Mouse (Mus musculus) midbrain, embryonic 15.5 days (tissue): ENCODE data around the gene Zbtb25. TPM values are rescaled to one million over a fixed set of nuclear protein-coding genes. Genes with fewer than 3 reads are reported as not detected.

ENCODE experiments used
- ATAC-seq: fragments of 200-750 bp; cut with Nextera tagmentation; replicated peaks from 2 replicates; pipeline ENCODE4 v1.8.0; 2017; ENCODE audit warnings: moderate TSS enrichment
- H3K27ac ChIP-seq: fragments of 300-500 bp; sonication (generic); 2 replicates; pipeline ENCODE4 v1.5.1; 2015; ENCODE audit warnings: mild to moderate bottlenecking, inconsistent platforms
- H3K27me3 ChIP-seq: fragments of 300-500 bp; sonication (generic); replicated peaks from 2 replicates; pipeline ENCODE4 v1.6.1; 2015; ENCODE audit warnings: inconsistent platforms
- H3K36me3 ChIP-seq: fragments of 300-500 bp; sonication (generic); replicated peaks from 2 replicates; pipeline ENCODE4 v1.6.1; 2015; ENCODE audit warnings: inconsistent platforms
- H3K4me1 ChIP-seq: fragments of 300-500 bp; sonication (generic); 2 replicates; pipeline ENCODE4 v1.6.1; 2015; ENCODE audit warnings: inconsistent platforms
- H3K4me2 ChIP-seq: fragments of 300-500 bp; sonication (generic); 2 replicates; pipeline ENCODE4 v1.6.1; 2015; ENCODE audit warnings: inconsistent platforms, mild to moderate bottlenecking, moderate library complexity
- H3K4me3 ChIP-seq: fragments of 300-500 bp; sonication (generic); 2 replicates; pipeline ENCODE4 v1.5.1; 2015; ENCODE audit warnings: mild to moderate bottlenecking, inconsistent platforms
- H3K9ac ChIP-seq: fragments of 300-500 bp; sonication (generic); 2 replicates; pipeline ENCODE4 v1.6.1; 2015; ENCODE audit warnings: mild to moderate bottlenecking, inconsistent platforms
- H3K9me3 ChIP-seq: fragments of 300-500 bp; sonication (generic); 2 replicates; pipeline ENCODE4 v1.6.1; 2016; ENCODE audit warnings: inconsistent platforms
- WGBS: fragments of 180-500 bp; shearing (Covaris S2); methylation state at CpG from one replicate; pipeline ENCODE4 v1.1.7; 2015; ENCODE audit warnings: mixed read lengths; 5-methylcytosine and 5-hydroxymethylcytosine counted together
- polyA plus RNA-seq: library from polyadenylated mRNA; unstranded; fragments of >200 nt; fragmentation: Nextera tagmentation; extraction: Ambion mirVana; gene quantifications from 2 replicates; pipeline ENCODE4 v1.2.1, GENCODE M21; 2015

Zbtb25 gene
- polyA plus RNA-seq, 1 experiment from 2014 or later = 15.1 TPM

- H3K4me1 ChIP-seq = peaks cover 28% of the 10 kb centered on the region
- WGBS = 52% methylated on average over 3 of the region's 3 CpGs
- no peak overlapping the region for H3K4me2 ChIP-seq
- no peaks in the 10 kb centered on the region for H3K36me3 ChIP-seq
- no peaks in the 10 kb centered on the region for H3K9me3 ChIP-seq
- H3K9ac ChIP-seq = no peak overlapping the region
- H3K27ac ChIP-seq = no peak overlapping the region
- no peak for ATAC-seq
- H3K4me3 ChIP-seq = no peak overlapping the region
- peaks cover 33% of the 10 kb centered on the region for H3K27me3 ChIP-seq
Observed at GRCm38 (mm10) chr12:76401674-76402073, 32.3 kb upstream of the Zbtb25 start.

- Histone ChIP-seq H3K4me1 (no peaks in the 10 kb centered on the region), H3K36me3 (no peaks in the 10 kb centered on the region), H3K27me3 (peaks cover 3% of the 10 kb centered on the region; the same call in 1 of the 2 replicates), H3K4me2 (no peak overlapping the region), H3K9ac (no peak overlapping the region), H3K4me3 (no peak overlapping the region), H3K9me3 (no peaks in the 10 kb centered on the region), H3K27ac (no peak overlapping the region)
- WGBS = 83% methylated on average over 5 of the region's 5 CpGs
- no peak for ATAC-seq
Observed at GRCm38 (mm10) chr12:76397281-76397680, 27.9 kb upstream of the Zbtb25 start.

- H3K9me3 ChIP-seq = no peaks in the 10 kb centered on the region
- H3K4me3 ChIP-seq = no peak overlapping the region
- no peak overlapping the region for H3K9ac ChIP-seq
- no peak for ATAC-seq
- WGBS = 84% methylated on average over 5 of the region's 5 CpGs
- H3K4me2 ChIP-seq = no peak overlapping the region
- no peaks in the 10 kb centered on the region for H3K27me3 ChIP-seq
- no peaks in the 10 kb centered on the region for H3K4me1 ChIP-seq
- no peak overlapping the region for H3K27ac ChIP-seq
- H3K36me3 ChIP-seq = no peaks in the 10 kb centered on the region
Observed at GRCm38 (mm10) chr12:76392979-76393378, 23.6 kb upstream of the Zbtb25 start.

GRCm38 (mm10) chr12:76391595-76392271 lies 22.3 kb upstream of the Zbtb25 start:
- no peak overlapping the region for H3K4me3 ChIP-seq
- H3K4me2 ChIP-seq = no peak overlapping the region
- no peak overlapping the region for H3K9ac ChIP-seq
- H3K36me3 ChIP-seq = 0 out of 2 replicates have a peak, but pooled peaks cover 4% of the 10 kb centered on the region
- no peaks in the 10 kb centered on the region for H3K27me3 ChIP-seq
- H3K27ac ChIP-seq = no peak overlapping the region
- WGBS = 84% methylated on average over 3 of the region's 3 CpGs
- H3K4me1 ChIP-seq = no peaks in the 10 kb centered on the region
- no peaks in the 10 kb centered on the region for H3K9me3 ChIP-seq
- no peak for ATAC-seq

GRCm38 (mm10) chr12:76388794-76389193 lies 19.4 kb upstream of the Zbtb25 start:
- H3K4me1 ChIP-seq = no peaks in the 10 kb centered on the region
- ATAC-seq = no peak
- no peak overlapping the region for H3K4me2 ChIP-seq
- H3K27me3 ChIP-seq = no peaks in the 10 kb centered on the region
- 64% methylated on average over 11 of the region's 11 CpGs for WGBS
- no peaks in the 10 kb centered on the region for H3K9me3 ChIP-seq
- H3K9ac ChIP-seq = no peak overlapping the region
- no peak overlapping the region for H3K4me3 ChIP-seq
- H3K27ac ChIP-seq = no peak overlapping the region
- peaks cover 4% of the 10 kb centered on the region; the same call in 1 of the 2 replicates for H3K36me3 ChIP-seq

GRCm38 (mm10) chr12:76385342-76385741 lies 15.9 kb upstream of the Zbtb25 start:
- H3K4me3 ChIP-seq = no peak overlapping the region
- WGBS = 95% methylated on average over 8 of the region's 8 CpGs
- no peaks in the 10 kb centered on the region for H3K9me3 ChIP-seq
- H3K4me1 ChIP-seq = no peaks in the 10 kb centered on the region
- H3K4me2 ChIP-seq = no peak overlapping the region
- peaks cover 4% of the 10 kb centered on the region; the same call in 1 of the 2 replicates for H3K36me3 ChIP-seq
- no peaks in the 10 kb centered on the region for H3K27me3 ChIP-seq
- no peak overlapping the region for H3K9ac ChIP-seq
- no peak for ATAC-seq
- no peak overlapping the region for H3K27ac ChIP-seq

- no peak for ATAC-seq
- 93% methylated on average over 7 of the region's 7 CpGs for WGBS
- H3K4me3 ChIP-seq = no peak overlapping the region
Observed at GRCm38 (mm10) chr12:76380151-76380550, 10.7 kb upstream of the Zbtb25 start.

GRCm38 (mm10) chr12:76378556-76378955 lies 9.2 kb upstream of the Zbtb25 start:
- H3K4me1 ChIP-seq = no peaks in the 10 kb centered on the region
- WGBS = 94% methylated on average over 5 of the region's 5 CpGs
- H3K4me3 ChIP-seq = no peak overlapping the region
- H3K9me3 ChIP-seq = no peaks in the 10 kb centered on the region
- H3K36me3 ChIP-seq = no peaks in the 10 kb centered on the region
- H3K9ac ChIP-seq = no peak overlapping the region
- H3K4me2 ChIP-seq = no peak overlapping the region
- no peak for ATAC-seq
- no peak overlapping the region for H3K27ac ChIP-seq
- H3K27me3 ChIP-seq = no peaks in the 10 kb centered on the region

More at GRCm38 (mm10) chr12:76380151-76380550, 10.7 kb upstream of the Zbtb25 start:
- H3K27ac ChIP-seq = no peak overlapping the region
- no peaks in the 10 kb centered on the region for H3K9me3 ChIP-seq
- H3K9ac ChIP-seq = no peak overlapping the region
- H3K4me2 ChIP-seq = no peak overlapping the region
- H3K36me3 ChIP-seq = no peaks in the 10 kb centered on the region
- H3K27me3 ChIP-seq = no peaks in the 10 kb centered on the region
- no peaks in the 10 kb centered on the region for H3K4me1 ChIP-seq

- whole genome bisulfite sequencing = 96% methylated on average over 3 of the region's 3 CpGs
- H3K27ac ChIP-seq = no peak overlapping the region
Observed at GRCm38 (mm10) chr12:76377726-76378125, 8.3 kb upstream of the Zbtb25 start.

GRCm38 (mm10) chr12:76377059-76377458 lies 7.7 kb upstream of the Zbtb25 start:
- Histone ChIP-seq H3K9me3 (no peaks in the 10 kb centered on the region), H3K4me2 (no peak overlapping the region), H3K9ac (no peak overlapping the region), H3K27me3 (no peaks in the 10 kb centered on the region), H3K4me1 (peaks cover 8% of the 10 kb centered on the region), H3K27ac (no peak overlapping the region), H3K4me3 (no peak overlapping the region), H3K36me3 (no peaks in the 10 kb centered on the region)
- WGBS = 94% methylated on average over 6 of the region's 6 CpGs
- no peak for ATAC-seq

More at GRCm38 (mm10) chr12:76377726-76378125, 8.3 kb upstream of the Zbtb25 start:
- Histone ChIP-seq H3K9me3 (no peaks in the 10 kb centered on the region), H3K4me3 (no peak overlapping the region), H3K4me1 (peaks cover 2% of the 10 kb centered on the region; the same call in 1 of the 2 replicates), H3K27me3 (no peaks in the 10 kb centered on the region), H3K36me3 (no peaks in the 10 kb centered on the region), H3K4me2 (no peak overlapping the region), H3K9ac (no peak overlapping the region)
- no peak for ATAC-seq

GRCm38 (mm10) chr12:76376649-76377048 lies 7.2 kb upstream of the Zbtb25 start:
- Histone ChIP-seq H3K27me3 (no peaks in the 10 kb centered on the region), H3K9me3 (no peaks in the 10 kb centered on the region), H3K4me3 (no peak overlapping the region), H3K36me3 (no peaks in the 10 kb centered on the region), H3K4me1 (peaks cover 12% of the 10 kb centered on the region), H3K4me2 (no peak overlapping the region), H3K27ac (no peak overlapping the region), H3K9ac (no peak overlapping the region)
- ATAC-seq = no peak
- 33% methylated on average over 7 of the region's 7 CpGs for WGBS

- Histone ChIP-seq H3K4me2 (no peak overlapping the region), H3K4me1 (peaks cover 17% of the 10 kb centered on the region)
Observed at GRCm38 (mm10) chr12:76375506-76375905, 6.1 kb upstream of the Zbtb25 start.

GRCm38 (mm10) chr12:76374911-76375310 lies 5.5 kb upstream of the Zbtb25 start:
- H3K4me2 ChIP-seq = no peak overlapping the region
- 81% methylated on average over 4 of the region's 4 CpGs for whole genome bisulfite sequencing

More at GRCm38 (mm10) chr12:76375506-76375905, 6.1 kb upstream of the Zbtb25 start:
- no peaks in the 10 kb centered on the region for H3K9me3 ChIP-seq
- H3K27me3 ChIP-seq = no peaks in the 10 kb centered on the region
- ATAC-seq = no peak
- no peaks in the 10 kb centered on the region for H3K36me3 ChIP-seq
- 94% methylated on average over 3 of the region's 3 CpGs for WGBS
- H3K27ac ChIP-seq = no peak overlapping the region
- H3K4me3 ChIP-seq = no peak overlapping the region
- no peak overlapping the region for H3K9ac ChIP-seq

More at GRCm38 (mm10) chr12:76374911-76375310, 5.5 kb upstream of the Zbtb25 start:
- H3K9ac ChIP-seq = no peak overlapping the region
- peaks cover 17% of the 10 kb centered on the region for H3K4me1 ChIP-seq
- no peaks in the 10 kb centered on the region for H3K27me3 ChIP-seq
- H3K27ac ChIP-seq = no peak overlapping the region
- no peaks in the 10 kb centered on the region for H3K9me3 ChIP-seq
- no peaks in the 10 kb centered on the region for H3K36me3 ChIP-seq
- ATAC-seq = no peak
- no peak overlapping the region for H3K4me3 ChIP-seq
